Mouse (Mus musculus): ENCODE measurements around the gene Frmd4a. TPM values are rescaled to one million over a fixed set of nuclear protein-coding genes. Genes with fewer than 3 reads are reported as not detected.

Gene Frmd4a
- total RNA-seq, 1 experiment from 2014 or later: 27.8 TPM

- no peak for ATAC-seq (replicated peaks in 1 of 2; ENCODE audit: insufficient read depth in 1 of 2, low FRiP score in 2 of 2, low TSS enrichment in 1 of 2, low read depth in 1 of 2, poor library complexity in 2 of 2, severe bottlenecking in 2 of 2)
Observed at GRCm38 (mm10) chr2:4636656-4637055, 619.1 kb downstream of the Frmd4a start.

DNA sequence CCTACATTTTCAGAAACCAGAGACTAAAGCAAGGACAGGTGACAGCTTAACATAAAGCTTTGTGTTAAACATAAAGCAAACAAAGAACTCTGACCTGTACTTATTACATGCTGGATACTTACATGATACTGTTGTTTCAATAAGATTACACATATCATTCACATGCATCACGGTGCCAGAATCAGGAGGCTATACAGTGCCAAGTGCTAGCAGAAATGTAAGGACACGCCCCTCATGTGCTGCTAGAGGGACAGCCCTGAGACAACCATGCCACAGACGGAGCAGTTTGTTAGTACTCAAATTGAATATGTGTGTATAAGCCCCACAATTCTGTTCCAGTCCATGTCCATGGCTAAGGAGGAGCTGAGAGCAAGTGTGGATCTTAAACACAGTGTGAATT is 620.7 kb downstream of the Frmd4a start:
- ATAC-seq (replicated peaks in 1 of 2; ENCODE audit: insufficient read depth in 1 of 2, low FRiP score in 2 of 2, low TSS enrichment in 1 of 2, low read depth in 1 of 2, poor library complexity in 2 of 2, severe bottlenecking in 2 of 2): no peak

- no peak for ATAC-seq (replicated peaks in 1 of 2; ENCODE audit: insufficient read depth in 1 of 2, low FRiP score in 2 of 2, low TSS enrichment in 1 of 2, low read depth in 1 of 2, poor library complexity in 2 of 2, severe bottlenecking in 2 of 2)
Observed at GRCm38 (mm10) chr2:4645066-4645465, 627.5 kb downstream of the Frmd4a start.

DNA sequence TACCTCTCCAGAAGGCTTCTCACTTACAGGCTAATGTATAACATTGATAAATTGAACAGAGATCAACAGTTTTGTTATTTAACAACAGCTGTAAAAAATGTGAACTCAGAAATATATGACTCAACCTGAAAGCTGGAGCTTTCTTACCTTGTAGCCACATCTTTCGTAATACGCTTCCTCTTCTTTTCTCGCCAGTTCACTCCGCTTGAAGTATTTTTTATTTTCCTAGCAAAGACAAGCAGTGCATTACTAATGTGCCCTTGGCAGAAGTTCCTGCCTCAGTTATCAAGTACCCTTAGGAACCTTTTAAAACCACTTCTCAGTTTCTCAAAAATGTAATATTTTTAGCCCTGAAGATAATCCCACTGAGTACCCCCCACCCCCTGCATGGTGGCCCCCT is 630.6 kb downstream of the Frmd4a start:
- ATAC-seq (replicated peaks in 1 of 2; ENCODE audit: insufficient read depth in 1 of 2, low FRiP score in 2 of 2, low TSS enrichment in 1 of 2, low read depth in 1 of 2, poor library complexity in 2 of 2, severe bottlenecking in 2 of 2): no peak

DNA sequence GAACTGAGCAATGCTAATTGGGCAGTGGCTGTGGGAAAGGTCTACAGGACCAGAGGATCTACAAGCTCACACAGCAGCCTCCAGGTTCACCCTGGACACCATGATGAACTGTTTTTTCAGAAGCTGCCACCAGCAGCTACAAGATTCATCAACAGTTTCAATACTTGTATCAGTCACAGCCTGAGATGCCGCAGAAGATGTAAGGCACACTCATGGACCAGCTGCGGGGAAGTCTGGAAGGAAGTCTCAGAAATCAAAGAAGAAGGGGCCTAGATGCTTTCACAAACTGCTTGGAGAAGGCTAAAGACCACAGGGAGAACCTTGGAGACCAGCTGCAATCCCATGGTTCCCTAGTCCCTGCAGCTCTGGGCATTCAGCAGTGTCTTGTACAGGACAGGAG is 632.1 kb downstream of the Frmd4a start:
- ATAC-seq (replicated peaks in 1 of 2; ENCODE audit: insufficient read depth in 1 of 2, low FRiP score in 2 of 2, low TSS enrichment in 1 of 2, low read depth in 1 of 2, poor library complexity in 2 of 2, severe bottlenecking in 2 of 2): no peak

- ATAC-seq (replicated peaks in 1 of 2; ENCODE audit: insufficient read depth in 1 of 2, low FRiP score in 2 of 2, low TSS enrichment in 1 of 2, low read depth in 1 of 2, poor library complexity in 2 of 2, severe bottlenecking in 2 of 2): peak; percentile 87 to 92
Observed at GRCm38 (mm10) chr2:4651500-4652285, 634.2 kb downstream of the Frmd4a start, which contains the start of gene Prpf18. Gene Prpf18 (minus strand): TSS chr2:4652113.

GRCm38 (mm10) chr2:4660677-4661076 is 643.2 kb downstream of the Frmd4a start:
- ATAC-seq (replicated peaks in 1 of 2; ENCODE audit: insufficient read depth in 1 of 2, low FRiP score in 2 of 2, low TSS enrichment in 1 of 2, low read depth in 1 of 2, poor library complexity in 2 of 2, severe bottlenecking in 2 of 2): no peak

Data from hematopoietic stem cell, adult 5-6 weeks (primary cell).